Mouse (Mus musculus) natural killer cell, adult 2 months (primary cell): ENCODE results near the gene Nfib.

Source experiments
- DNase-seq, 2 experiments: peaks; one replicate each; pipeline ENCODE4 v3.0.0; 2022; ENCODE audit warnings: low spot score in 2 of 2

Gene Nfib

GRCm38 (mm10) chr4:82592086-82593030 is 113.2 kb downstream of the Nfib start:
- no peak for DNase-seq

DNA sequence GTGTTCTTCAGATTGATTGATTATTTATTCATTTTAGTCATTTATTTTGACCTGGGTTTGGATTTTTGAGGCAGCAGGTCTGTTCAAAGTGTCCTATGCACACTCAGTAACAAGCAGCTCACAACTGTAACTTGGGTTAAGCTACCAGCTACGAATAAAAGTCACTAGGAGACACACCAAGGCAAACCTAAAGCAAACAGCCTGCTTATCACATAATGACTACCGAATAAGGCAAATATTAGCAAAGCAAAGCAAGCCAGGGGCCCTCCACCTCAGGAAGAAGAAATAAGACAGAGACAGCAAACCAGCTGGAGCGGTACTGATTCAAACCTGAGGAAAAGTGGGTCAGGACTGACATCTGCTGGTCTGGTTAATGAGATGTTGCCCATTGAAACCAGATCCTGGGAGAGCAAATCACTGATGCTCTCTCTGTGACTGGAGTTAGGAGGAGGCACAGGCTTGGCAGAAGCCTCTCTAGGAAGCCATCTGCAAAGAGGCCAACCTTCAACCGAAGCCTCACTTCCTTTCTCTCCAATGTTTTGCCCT is 116.1 kb downstream of the Nfib start:
- no peak for DNase-seq

GRCm38 (mm10) chr4:82588718-82589117 is 116.8 kb downstream of the Nfib start:
- DNase-seq, result no peak

DNA sequence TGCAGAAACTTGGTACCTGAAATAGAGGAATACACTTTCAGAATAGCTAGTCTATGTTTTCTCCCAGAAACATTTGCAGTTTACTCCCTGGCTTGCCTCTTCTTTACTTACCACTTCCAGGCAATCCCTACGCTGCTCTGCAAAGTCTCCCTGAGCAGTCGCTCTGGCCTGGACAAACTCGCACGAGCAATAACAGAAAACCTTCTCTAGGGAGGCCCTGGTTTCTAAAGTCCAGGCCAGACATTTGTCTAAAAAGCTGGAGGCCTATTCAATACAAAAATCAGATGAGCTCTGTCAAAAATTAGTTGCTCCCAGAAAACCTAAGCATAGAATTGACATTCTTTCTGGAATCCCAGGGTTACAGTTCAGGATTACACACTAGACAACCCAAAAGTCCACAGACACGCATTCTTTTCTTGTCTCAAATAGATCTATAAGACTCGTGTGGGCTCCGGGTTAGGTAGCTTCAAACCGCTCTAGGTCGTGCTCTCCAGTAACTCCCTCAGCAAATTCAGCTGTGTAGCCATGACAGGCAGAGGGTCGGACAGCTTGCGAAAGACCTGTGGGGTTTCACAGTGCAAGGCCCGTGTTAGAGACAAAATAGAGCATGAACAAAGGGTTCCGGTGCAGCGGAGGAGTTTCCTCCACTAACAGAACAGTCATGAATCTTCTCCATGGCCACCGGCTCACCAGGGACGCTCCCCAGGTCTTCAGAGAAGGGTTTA is 118.2 kb downstream of the Nfib start:
- no peak for DNase-seq

- DNase-seq, result no peak
Observed at GRCm38 (mm10) chr4:82586637-82587036, 118.9 kb downstream of the Nfib start.

DNA sequence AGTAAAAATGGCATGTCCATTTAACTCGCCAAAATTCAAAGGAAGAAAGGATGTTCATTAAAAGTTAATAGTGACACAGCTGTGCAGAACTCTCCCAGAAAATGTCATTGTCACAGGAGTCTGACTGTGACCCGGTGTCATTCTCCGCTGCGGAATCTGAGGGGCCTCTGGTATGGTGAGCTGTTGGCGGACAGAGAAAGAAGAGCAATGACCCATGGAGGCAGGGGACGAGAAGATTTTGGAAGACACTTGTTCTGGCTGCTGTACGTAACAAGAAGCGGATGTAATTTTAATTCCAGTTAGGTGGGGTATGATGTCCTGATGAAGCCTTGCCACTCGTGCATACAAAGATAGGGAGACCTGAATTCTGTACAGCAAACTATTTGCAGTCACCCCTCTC is 120.0 kb downstream of the Nfib start:
- DNase-seq, result no peak

GRCm38 (mm10) chr4:82585056-82585455 is 120.5 kb downstream of the Nfib start:
- DNase-seq, result no peak

DNA sequence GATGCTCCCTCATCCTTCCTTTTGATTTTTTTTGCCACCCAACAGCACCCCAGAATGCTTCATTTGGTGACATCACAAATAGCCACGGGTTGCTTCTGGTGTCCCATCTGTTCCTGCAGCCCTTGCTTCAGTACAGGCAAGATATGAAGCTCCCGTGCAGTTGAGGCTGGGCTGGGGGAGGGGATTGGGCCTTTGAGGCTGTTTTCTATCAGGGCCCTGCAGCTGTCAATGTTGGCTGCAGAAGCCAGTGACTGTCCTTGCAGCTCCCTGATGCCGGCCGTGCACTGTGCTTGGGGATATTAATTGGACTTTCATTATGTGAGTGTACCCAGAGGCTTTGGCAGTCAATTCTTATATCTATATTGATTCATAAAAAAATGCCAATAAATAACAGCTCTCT is 121.0 kb downstream of the Nfib start:
- no peak for DNase-seq

- no peak for DNase-seq
Observed at GRCm38 (mm10) chr4:82573291-82573605, 132.3 kb downstream of the Nfib start.

- no peak for DNase-seq
Observed at GRCm38 (mm10) chr4:82572410-82573290, 132.9 kb downstream of the Nfib start.

DNA sequence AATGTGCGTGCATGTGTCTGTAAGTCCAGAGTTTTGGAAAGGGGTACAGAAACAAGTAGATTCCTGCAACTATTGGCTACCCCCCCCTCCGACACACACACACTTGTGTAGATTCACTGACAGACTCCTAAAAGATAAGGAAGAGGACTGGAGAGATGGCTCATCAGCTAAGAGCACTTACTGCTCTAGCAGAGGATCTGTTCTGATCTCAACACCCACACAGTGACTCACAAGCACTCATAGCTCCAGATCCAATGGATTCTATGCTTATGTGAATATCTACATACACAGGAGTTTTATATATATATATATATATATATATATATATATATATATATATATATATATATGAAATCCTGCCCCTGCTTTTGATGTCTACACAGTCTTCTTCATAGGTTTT is 146.7 kb downstream of the Nfib start:
- no peak for DNase-seq

DNA sequence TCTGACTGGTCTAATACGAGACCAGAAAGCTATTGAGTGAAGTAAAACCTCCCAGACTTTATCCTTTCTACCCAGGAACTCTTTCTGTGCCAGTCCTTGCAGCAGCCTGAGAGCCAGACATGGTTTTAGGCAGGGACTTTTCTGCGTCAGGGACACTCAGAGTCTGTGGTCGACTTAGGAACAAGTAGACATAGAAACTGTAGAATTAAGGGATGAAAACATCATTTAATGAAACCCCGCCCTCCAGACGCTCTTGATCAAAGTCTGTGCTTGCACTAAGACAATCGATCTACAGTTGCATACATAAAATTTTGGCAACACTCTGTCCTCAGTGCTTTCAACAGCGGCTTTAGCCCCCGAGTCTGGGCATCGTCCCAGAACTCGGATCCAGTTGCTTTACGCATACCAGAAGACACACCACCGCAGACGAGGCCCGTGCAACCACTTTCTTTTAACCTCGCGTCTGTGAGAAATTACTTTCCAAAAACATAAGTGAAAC is 149.8 kb downstream of the Nfib start:
- no peak for DNase-seq

- no peak for DNase-seq
Observed at GRCm38 (mm10) chr4:82553658-82554057, 151.9 kb downstream of the Nfib start.

- no peak for DNase-seq
Observed at GRCm38 (mm10) chr4:82552238-82552637, 153.3 kb downstream of the Nfib start.

GRCm38 (mm10) chr4:82549762-82550380 is 155.7 kb downstream of the Nfib start:
- DNase-seq, result no peak

GRCm38 (mm10) chr4:82548247-82548646 is 157.3 kb downstream of the Nfib start:
- DNase-seq, result no peak

- DNase-seq, result no peak
Observed at GRCm38 (mm10) chr4:82543936-82544335, 161.6 kb downstream of the Nfib start.

DNA sequence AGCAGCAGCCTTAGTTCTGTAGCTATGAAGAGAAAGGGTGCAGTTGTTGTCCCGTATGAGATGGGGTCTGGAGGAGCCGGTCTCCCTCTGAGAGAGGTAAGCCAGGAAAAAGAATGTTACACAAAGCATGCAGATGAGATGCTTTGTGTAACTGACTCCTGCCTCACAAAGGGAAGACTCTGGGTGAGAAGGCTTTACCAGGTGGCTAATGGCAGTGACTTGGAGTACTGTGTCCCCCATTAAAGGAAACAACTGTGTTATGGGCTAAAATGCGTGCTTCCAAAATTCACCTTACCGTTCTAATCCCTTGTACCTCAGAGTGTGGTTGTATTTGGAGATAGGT is 162.2 kb downstream of the Nfib start:
- no peak for DNase-seq

- DNase-seq, result no peak
Observed at GRCm38 (mm10) chr4:82542656-82543397, 162.7 kb downstream of the Nfib start.

- no peak for DNase-seq
Observed at GRCm38 (mm10) chr4:82541894-82542510, 163.5 kb downstream of the Nfib start.
